Mouse (Mus musculus) embryo, embryonic 11 days (tissue): ENCODE data around the gene Ccdc110.

Source experiments
- DNase-seq: peaks from one replicate; pipeline ENCODE4 v3.0.0-alpha.2; 2015

Ccdc110 gene

GRCm38 (mm10) chr8:45934582-45935014 is at the start of gene Ccdc110:
Gene Ccdc110 (plus strand): TSS chr8:45934619.
- peak; percentile 94 for DNase-seq

DNA sequence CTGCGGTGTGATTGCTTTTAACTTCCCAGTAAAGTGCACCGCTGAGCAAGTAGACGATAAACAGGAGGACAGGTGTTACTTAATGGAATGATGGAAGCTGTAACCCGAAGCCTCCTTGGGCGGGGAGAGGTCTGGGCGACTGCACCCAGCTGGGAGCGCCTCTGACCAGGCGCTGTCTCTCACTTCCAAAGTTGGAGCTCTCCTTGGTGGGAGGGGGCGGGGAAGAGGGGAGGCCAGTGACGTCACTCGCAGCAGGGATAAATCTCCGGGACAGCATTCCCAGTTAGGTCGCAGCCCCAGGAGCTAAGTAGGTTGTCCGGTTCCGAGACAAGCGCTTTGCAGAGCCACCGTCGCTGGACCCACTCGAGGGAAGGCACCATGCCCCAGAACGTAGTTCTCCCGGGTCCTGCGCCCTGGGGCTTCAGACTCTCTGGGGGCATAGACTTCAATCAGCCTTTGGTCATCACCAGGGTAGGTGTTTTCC is 49.2 kb upstream of the Ccdc110 start, which contains the start of gene Pdlim3:
TSS of gene Pdlim3 (plus strand) at position 260 of the 484 bp plus-strand sequence.
- peak; percentile 82 for DNase-seq

DNA sequence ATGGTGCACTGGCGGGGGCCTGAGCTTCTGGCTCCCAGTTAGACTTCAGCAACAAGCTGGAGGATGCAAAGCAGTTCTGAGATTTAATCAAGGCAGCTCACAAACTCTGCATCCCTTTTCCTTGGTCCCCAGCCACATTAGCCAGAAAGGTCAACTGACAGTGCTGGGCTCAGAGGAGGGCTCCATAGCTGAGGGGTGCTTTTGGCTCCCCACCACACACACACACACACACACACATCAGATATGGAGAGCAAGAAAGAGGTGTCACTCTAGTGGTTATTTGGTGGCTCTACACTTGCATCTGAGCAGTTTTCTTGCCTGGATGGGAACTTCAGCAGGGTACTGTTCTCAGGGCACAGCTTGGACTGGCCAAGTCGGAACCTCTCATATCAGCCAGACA is 48.6 kb upstream of the Ccdc110 start:
- DNase-seq, result no peak

DNA sequence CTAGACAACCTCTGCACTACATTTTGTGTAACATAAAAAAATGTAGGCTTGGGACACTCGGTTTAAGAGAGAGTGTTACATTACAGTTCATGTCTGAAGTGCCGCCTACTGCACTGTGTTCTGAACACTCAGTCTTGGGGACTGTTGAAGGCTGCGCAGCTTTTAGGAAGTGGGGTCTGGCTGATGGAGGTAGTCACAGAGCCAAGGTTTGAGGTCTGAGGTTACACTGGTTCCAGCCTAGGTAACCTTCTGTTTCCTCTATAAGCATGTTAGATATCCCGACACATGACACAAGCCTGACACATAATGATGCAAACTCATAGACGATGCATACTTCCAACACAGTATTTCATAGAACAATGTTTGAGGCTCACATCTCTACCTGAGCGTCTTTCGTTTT is 44.7 kb upstream of the Ccdc110 start:
- DNase-seq, result no peak

DNA sequence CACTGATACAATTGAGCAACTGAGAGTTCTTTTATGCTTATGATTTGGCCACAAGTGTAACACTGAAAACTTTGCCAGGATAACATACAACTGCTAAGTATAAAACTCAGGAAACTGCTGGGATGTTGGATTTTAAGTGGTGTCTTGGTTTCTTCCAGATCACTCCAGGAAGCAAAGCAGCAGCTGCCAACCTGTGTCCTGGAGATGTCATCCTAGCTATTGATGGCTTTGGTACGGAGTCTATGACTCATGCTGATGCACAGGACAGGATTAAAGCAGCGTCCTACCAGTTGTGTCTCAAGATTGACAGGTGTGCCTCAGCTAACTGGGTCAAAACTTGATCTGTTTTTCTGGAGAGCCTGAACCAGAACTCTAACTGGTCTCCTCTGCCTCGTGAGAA is 37.8 kb upstream of the Ccdc110 start:
- no peak for DNase-seq

- no peak for DNase-seq
These were observed 34.6 kb upstream of the Ccdc110 start for GRCm38 (mm10) chr8:45899783-45900182.

GRCm38 (mm10) chr8:45901626-45902025 is 32.8 kb upstream of the Ccdc110 start:
- DNase-seq, result no peak

DNA sequence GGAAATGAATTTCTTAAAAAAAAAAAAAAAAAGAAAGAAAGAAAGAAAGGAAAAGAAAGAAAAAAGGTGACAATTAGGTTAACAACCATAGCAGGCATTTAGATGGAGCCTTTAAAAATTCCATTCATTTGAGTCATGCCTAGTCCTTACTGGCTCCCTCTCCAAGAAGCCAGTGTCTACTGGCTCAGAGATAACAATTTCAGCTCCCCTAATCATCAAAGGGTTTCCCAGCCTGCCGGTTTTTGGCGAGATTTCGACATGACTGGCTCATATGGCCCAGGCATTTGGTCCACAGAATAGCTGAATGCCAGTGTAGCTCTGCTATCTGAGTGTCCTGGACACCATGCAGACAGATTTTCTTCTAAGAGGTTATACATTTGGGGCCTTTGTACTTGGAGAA is 30.8 kb upstream of the Ccdc110 start:
- DNase-seq, result peak; percentile 11

DNA sequence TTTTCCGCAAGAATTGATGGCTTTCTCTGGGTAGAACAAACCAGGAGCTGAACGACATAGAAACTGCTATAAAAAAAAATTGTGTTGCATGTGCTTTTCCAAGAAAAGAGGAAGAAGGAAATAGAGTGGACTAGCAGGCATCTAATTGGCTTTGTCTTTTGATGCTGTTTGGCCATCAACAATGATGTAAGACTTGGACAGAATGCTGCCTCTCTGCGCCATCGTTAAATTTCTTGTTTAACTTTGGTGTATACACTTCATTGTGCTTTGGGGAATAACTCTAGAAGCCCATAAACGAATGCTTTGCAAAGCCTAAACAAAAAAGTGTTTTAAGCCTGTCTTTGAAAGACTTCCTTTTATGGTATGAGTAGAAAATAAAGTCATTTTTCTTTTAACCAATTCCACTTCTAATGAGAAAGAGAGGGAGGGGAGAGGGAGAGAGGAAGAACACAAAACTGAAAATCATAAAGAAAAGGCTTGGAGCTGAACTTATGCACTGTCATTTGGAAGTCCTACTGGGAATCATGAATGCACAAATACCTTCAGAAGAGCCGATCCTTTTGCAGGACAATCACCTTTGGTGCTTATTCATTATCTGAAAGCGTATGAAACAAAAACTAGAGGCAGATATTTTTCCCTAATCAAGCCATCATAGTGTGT is 28.7 kb upstream of the Ccdc110 start:
- no peak for DNase-seq

- DNase-seq, result no peak
These were observed 28.2 kb upstream of the Ccdc110 start for GRCm38 (mm10) chr8:45906251-45906619.

- DNase-seq, result no peak
These were observed 20.7 kb upstream of the Ccdc110 start for GRCm38 (mm10) chr8:45913707-45914106.

GRCm38 (mm10) chr8:45916496-45916895 is 17.9 kb upstream of the Ccdc110 start:
- DNase-seq, result no peak

DNA sequence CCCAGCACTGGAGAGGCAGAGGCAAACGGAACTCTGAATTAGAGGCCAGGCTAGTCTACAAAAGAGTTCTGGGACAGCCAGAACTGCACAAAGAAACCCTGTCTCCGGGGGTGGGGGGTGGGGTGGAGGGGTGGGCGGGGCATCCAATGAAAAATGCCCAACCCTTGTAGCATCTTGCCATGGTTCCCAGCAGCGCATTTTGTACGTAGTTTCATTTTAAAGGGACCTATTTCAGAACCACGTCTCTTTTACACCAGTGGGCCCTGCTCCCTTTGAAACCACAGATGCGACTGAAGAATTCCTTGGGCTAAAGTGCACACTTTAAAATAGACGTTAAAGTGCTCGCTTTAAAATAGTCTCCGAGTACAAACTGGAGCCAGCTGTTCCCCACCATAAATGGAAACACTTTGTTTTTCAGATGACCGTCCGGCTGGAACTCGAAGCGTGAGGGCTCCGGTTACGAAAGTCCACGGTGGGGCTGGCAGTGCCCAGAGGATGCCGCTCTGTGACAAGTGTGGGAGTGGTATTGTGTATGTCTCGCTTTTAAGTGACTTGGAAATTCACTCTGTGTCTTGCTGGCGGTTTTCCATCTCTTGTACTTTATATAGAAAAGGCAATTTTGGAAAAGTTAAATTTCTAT is 17.3 kb upstream of the Ccdc110 start:
- DNase-seq, result peak; percentile 19

DNA sequence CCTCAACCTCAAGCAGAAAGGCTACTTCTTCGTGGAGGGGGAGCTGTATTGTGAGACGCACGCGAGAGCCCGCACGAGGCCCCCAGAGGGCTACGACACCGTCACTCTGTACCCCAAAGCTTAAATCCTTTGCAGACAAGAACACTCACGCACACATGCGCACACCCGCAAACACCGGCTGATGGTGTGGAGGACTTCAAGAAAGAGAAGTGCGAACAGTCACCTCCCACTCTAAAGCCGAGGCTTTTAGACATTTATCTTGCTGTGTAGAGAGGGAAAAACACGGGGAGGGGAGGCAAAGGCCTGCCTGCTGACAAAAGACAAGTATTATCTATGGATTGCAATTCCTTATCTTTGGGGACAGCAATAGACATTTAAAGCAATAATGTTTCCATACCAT is 15.5 kb upstream of the Ccdc110 start:
- DNase-seq, result no peak

DNA sequence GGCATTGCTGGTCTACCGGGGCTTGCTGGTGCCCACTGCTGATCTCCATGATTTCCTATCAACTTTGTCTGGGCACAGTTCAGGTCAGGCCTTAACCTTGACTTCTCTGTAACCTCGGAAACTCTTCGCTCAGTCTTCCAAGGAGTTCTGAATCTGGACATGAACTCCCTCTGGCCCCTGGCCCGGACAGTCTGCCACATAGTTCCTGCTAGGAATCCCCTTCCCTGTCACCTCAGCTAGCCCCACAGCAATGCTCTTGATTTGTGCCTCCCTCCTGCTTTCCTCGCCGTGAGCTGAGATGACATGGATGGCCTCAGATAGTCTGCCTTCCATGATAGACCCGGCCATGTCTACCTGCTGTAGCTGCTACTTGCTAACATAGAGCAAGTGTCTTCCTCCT is 14.0 kb upstream of the Ccdc110 start:
- no peak for DNase-seq

GRCm38 (mm10) chr8:45922116-45922515 is 12.3 kb upstream of the Ccdc110 start:
- no peak for DNase-seq

DNA sequence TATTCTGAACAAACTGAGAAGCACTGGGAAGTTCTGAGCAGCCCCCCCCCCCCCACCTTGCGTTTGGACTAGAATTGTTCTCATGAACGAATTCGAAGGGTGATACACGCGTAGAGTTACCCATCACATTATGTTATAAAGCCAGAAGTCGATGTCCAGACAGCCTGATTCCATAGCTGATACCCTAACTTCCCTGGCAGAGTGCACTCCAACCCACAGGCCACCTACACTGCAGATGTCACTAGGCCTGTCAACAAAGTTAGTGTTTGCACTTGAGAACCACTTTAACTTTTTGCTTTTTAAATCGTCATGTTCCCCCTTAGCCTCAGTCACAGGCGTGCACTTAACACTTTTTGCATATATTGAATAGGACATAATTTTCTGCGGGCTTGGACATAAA is 2.6 kb downstream of the Ccdc110 start:
- no peak for DNase-seq

GRCm38 (mm10) chr8:45946283-45946682 is 11.9 kb downstream of the Ccdc110 start:
- no peak for DNase-seq

DNA sequence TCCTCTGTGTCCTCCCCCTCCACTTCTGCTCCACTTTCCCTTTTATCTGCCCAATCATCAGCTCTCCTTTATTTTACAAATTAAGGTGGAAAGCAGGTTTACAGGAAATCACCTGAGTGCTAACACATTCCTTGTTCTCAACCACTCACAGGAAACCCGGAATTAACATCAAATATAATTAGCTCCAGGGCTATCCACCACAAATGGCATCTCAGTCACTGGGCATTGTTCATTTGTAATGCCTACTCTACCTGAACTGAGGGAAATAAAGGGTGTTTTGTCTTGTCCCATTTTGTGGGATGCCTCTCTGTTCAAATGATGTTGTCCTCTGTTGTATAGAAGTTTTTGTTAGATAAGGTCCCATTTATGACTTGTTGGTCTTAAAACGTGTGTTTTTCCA is 16.2 kb downstream of the Ccdc110 start:
- no peak for DNase-seq

DNA sequence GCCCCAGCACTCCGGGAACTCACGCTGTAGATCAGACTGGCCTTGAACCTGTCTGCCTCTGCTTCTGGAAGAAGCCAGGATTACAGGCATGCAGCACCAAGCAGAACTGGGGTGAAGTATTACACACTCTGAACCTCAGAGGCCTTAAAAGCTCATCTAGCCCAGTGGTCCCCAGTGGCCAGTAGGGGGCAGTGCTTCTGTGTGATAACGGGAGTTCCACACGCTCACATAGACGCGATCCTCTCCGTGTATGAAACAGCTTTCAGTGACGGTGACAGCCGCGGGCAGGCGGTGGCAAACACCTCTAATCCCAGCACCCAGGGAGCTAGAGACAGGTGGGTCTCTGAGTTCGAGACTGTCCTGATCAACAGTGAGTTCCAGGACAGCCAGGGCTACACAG is 36.5 kb downstream of the Ccdc110 start:
- DNase-seq, result no peak

- DNase-seq, result no peak
These were observed 39.6 kb downstream of the Ccdc110 start for GRCm38 (mm10) chr8:45973988-45974505.

GRCm38 (mm10) chr8:45975126-45975836 is 40.9 kb downstream of the Ccdc110 start, which contains the start of the genes 1700029J07Rik and Ufsp2:
Gene 1700029J07Rik (minus strand): TSS chr8:45975252.
Gene Ufsp2 (plus strand): TSS chr8:45975528.
- DNase-seq, result peak; percentile 99

GRCm38 (mm10) chr8:45975837-45976468 is 41.5 kb downstream of the Ccdc110 start:
- no peak for DNase-seq
